Mouse (Mus musculus) spleen, adult 10 weeks (tissue): ENCODE measurements around the gene Neil3. TPM values are rescaled to one million over a fixed set of nuclear protein-coding genes. Genes with fewer than 3 reads are reported as not detected.

Experiments
- polyA plus RNA-seq: library from polyadenylated mRNA; stranded (reverse); fragments of 350-450 nt; fragmentation: Illumina TruSeq; extraction: RNeasy Lipid Tissue Mini Kit (QIAGEN cat#74804); gene quantifications from one replicate; pipeline ENCODE4 v1.2.3, GENCODE M21; 2015; ENCODE audit warnings: low replicate concordance; ENCODE audit not compliant: insufficient read depth

Neil3 gene
- 12.7 TPM for polyA plus RNA-seq

GRCm38 (mm10) chr8:53638495-53639171 is at the start of gene Neil3:
Neil3 (minus strand) TSS chr8:53639065.

Other genes with a start within 250 kb of the Neil3 start
- gene Aga, start 127.3 kb downstream of the Neil3 start, polyA plus RNA-seq, result 20.3 TPM